Mouse (Mus musculus) lung, adult 2 months (tissue): ENCODE data around the gene Tmem38b. TPM values are rescaled to one million over a fixed set of nuclear protein-coding genes. Genes with fewer than 3 reads are reported as not detected.

Experiments
- DNase-seq: peaks from one replicate; pipeline ENCODE4 v3.0.0; 2022
- H3K4me1 ChIP-seq: fragments of 200-500 bp; 2 replicates; pipeline ENCODE4 v1.6.1; 2011; ENCODE audit warnings: low read length; ENCODE audit not compliant: control insufficient read depth, insufficient read depth
- H3K4me3 ChIP-seq: fragments of 200-500 bp; replicated peaks from 2 replicates; pipeline ENCODE3; 2011; ENCODE audit warnings: low read depth, mild to moderate bottlenecking, control low read depth, low read length; ENCODE audit errors: extremely low read depth
- CTCF ChIP-seq: fragments of 200-500 bp; IDR thresholded peaks from 2 replicates; pipeline ENCODE4 v1.5.1; 2011; ENCODE audit warnings: mild to moderate bottlenecking, low read length, control low read depth; ENCODE audit not compliant: insufficient read depth
- POLR2A ChIP-seq: fragments of 200-500 bp; IDR thresholded peaks from 2 replicates; pipeline ENCODE4 v1.6.1; 2011; ENCODE audit warnings: low read depth, mild to moderate bottlenecking, control low read depth, low read length, borderline replicate concordance; ENCODE audit errors: extremely low read depth
- WGBS: fragments of 180-500 bp; shearing (Covaris S2); methylation state at CpG from one replicate; pipeline ENCODE4 v1.1.7; 2018; 5-methylcytosine and 5-hydroxymethylcytosine counted together
- polyA plus RNA-seq: library from polyadenylated mRNA; depleted of rRNA; stranded (reverse); fragments of >200 nt; gene quantifications from 2 replicates; pipeline ENCODE4 v1.2.3, GENCODE M21; 2012

Gene Tmem38b
- polyA plus RNA-seq, 1 experiment = 9.7 TPM

DNA sequence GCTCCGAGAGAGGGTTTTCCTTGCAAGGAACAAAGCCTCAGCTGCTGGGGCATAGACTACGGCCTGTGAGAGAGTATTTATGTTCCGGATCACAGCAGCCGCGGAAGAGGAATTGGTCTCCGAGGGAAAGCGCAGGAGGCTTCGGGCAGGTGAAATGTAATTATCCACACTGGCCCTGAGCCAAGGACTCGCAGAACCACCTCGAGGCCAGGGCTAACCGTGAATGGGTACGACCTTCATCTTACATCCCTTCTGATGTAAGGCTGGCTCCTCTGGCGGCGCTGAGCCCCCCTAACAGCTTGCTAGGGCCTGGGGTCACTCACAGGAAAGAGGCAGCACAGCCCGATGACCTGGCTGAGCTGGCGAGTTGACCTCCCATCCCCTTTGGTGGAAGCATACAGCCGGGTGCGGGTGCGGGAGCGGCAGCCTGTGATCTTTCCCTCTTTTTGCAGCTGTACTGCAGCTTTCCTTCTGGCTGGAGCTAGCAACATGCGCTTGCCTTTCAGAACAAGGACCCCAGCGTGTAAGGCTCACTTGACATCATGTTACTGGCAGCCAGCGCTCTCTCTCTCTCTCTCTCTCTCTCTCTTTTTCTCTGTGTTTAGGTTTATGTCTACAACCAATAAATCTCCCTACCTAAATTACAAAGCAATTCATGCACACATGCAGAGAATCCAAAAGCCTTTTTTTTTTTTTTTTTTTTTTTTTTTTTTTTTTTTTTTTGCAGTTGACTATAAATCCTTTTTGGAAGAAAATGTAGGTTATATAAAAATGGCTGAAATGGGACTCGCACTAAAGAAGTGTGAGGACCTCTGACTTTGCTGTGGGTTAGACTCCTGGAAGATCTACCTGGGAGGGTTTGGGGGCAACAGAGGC, 52.9 kb downstream of the Tmem38b start:
- Histone ChIP-seq H3K4me3 (no peak overlapping the region), H3K4me1 (no peaks in the 10 kb centered on the region; the same call in 1 of the 2 replicates)
- no peak for DNase-seq
- WGBS = 32% methylated on average over 24 of the region's 24 CpGs
- TF ChIP-seq POLR2A (no peak), CTCF (no peak)

DNA sequence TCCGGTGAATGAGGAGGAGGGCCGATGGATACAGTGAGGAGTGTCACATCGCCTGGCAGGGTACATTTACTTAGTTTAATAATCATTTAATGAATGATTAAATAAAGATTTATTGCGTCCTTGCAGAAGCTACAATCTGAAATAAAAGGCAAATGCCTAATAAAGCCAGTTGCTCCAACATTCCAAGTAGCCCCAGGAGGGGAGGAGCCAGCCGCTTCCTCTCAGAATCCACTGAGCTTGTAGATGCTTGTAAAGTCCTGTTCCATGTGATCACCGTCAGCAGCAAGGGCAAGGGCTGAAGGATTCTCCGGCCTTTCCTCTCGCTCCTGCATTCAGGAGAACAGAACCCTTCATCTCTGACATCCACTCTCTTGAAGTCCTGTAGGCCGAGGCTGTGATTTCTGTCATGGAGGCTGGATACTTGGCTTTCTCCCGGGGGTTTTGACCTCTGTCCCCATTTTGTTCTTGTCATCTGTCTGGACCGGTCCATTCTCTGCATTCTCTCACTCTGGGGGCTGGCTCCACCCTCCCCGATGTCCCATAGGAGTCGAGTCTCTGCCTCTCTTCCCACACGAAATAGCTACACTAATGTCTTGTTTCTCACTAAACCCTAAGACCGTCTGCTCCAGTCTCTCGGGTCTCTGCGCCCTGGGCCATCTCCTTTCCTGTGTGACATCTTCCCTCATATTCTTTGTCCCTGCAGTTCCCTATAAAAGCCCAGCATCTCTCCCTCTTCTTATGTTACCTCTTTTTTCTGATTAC, 57.3 kb downstream of the Tmem38b start:
- TF ChIP-seq POLR2A (no peak), CTCF (no peak)
- 70% methylated on average over 17 of the region's 17 CpGs for WGBS
- DNase-seq = no peak
- H3K4me3 ChIP-seq = no peak overlapping the region
- no peaks in the 10 kb centered on the region; the same call in 1 of the 2 replicates for H3K4me1 ChIP-seq

DNA sequence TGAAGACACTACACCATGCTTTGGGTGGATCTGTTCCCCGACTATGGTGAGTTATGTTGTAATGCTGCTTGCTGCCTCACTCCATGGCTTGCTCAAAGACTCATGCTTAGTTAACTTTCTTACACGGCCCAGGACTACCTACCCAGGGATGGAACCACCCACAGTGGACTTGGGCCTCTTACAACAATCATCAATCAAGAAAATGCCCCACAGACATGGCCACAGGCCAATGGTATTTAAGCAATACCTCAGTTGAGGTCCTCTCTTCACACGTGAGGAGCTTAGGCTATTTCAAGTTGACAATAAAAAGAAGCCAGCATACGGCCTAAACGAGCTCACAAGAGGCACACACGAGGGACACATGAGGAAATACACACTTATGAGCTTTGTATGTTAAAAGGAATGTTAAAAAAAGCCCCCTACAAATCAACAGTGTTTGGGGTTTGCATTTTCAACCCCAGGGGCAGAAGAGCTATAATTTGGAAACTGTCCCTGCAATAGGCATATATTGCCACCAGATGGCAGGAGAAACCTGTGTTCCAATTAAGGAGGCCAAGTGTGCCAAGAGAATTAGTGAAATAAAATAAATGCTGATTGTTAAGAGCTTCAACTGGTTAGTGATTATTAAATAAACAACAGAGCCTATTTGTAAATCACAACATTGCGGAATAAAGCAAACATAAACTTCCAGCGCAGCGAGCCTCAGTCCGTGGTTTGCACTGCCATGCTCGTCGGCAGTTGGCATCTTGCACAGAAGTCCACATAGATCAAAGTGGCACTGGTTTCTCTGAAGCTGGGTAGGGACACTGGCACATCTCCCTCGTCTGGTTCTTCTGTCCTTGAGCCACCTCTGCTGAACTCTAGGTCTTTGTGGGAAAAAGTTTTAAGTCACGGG, 58.8 kb downstream of the Tmem38b start:
- no peak for DNase-seq
- H3K4me3 ChIP-seq = no peak overlapping the region
- H3K4me1 ChIP-seq = no peaks in the 10 kb centered on the region; the same call in 1 of the 2 replicates
- WGBS = 57% methylated on average over 14 of the region's 14 CpGs
- no peak for TF ChIP-seq POLR2A
- peak; percentile 5; the same call in 1 of the 2 replicates for TF ChIP-seq CTCF

DNA sequence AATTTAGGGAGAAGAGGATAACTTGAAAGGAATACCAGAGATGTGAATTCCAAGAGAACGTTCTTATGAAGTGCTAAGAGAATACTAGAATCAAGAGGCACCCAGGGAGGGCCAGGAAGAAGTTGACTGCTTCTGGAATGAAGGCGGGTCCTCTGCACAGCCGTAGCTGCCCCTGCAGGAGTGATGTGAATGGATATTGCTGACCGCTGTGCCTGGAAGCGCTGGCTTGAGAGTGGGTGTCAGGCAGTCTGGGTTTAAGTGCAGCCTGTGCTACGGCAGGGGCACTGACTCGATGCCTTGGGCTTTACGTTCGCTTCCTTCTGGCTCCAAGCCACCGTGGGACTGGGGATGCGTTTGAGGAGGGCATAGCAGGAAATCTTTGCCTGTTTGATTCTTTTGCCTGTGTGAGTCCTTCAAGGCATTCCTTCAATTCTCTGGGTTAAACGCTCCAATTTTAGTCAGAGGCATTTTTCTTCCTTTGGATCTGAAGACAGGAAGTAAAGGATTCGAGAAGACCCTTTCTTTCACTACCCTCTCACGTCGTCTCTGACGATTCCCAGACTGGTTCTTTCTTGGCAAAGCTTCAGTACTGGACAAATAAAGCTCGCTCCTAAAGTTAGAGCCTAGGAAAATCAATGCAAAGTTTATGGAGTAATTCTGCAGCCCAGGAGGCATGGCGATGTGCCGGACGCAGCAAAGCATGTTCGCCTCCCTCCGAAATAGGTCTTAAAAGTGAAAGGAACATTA, 60.7 kb downstream of the Tmem38b start:
- DNase-seq = no peak
- Histone ChIP-seq H3K4me1 (no peaks in the 10 kb centered on the region; the same call in 1 of the 2 replicates), H3K4me3 (no peak overlapping the region)
- no peak for TF ChIP-seq CTCF
- no peak for TF ChIP-seq POLR2A
- WGBS = 31% methylated on average over 22 of the region's 22 CpGs

DNA sequence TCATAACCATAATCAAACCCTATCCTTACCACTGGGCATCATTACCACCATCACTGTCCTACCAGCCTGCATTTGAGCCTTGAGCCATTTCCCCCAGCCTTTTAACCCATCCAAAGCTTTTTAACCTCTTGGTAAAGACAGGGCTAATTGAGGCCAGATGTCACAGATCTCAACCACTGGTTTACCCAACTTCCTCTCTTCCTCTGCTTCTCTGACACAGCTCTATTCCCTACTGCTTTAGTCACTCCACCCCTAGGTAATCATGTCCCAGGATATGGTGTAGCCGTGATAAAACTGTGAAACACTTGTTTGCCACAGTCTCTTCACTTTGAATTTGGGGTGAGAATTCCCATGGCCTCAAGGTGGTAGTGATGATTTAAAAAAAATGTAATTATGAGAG, 69.5 kb downstream of the Tmem38b start:
- no peak for DNase-seq
- TF ChIP-seq CTCF (no peak), POLR2A (no peak)
- Histone ChIP-seq H3K4me3 (no peak overlapping the region), H3K4me1 (no peaks in the 10 kb centered on the region)
- WGBS = 67% methylated on average over 1 of the region's 1 CpGs

DNA sequence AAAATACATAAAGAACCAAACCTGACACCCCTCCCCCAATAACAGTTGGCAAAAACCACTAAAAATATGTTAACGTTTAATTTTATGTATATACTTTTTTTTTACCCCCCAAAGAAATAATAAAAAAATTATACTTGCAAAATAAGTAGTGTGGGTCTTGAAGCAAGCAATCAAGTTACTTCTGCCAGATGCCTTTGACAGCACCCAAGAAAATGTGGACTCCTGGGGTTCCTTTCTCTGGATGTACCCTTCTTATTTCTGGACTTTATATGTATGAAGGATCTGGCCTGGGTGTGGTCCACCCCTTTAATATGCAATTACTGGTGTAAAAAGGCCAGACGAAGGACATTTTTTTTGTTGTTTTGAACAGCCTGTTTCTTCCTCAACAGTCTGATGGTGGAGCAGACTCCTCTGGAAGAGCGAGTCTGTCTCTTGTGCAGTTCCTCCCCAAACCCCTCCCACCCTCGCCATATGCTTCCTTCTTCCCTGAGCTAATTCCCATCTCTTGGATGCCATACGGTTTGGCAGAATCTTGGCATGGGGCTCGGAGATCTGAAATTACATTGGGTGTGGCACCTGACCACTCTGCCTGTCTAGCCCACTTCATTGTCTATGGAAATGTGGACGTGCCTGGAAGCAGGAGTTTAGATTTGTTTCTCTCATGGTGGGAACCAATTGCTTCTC, 70.4 kb downstream of the Tmem38b start:
- H3K4me1 ChIP-seq = no peaks in the 10 kb centered on the region
- TF ChIP-seq POLR2A = no peak
- TF ChIP-seq CTCF = no peak
- no peak for DNase-seq
- WGBS = 69% methylated on average over 7 of the region's 7 CpGs
- no peak overlapping the region for H3K4me3 ChIP-seq

DNA sequence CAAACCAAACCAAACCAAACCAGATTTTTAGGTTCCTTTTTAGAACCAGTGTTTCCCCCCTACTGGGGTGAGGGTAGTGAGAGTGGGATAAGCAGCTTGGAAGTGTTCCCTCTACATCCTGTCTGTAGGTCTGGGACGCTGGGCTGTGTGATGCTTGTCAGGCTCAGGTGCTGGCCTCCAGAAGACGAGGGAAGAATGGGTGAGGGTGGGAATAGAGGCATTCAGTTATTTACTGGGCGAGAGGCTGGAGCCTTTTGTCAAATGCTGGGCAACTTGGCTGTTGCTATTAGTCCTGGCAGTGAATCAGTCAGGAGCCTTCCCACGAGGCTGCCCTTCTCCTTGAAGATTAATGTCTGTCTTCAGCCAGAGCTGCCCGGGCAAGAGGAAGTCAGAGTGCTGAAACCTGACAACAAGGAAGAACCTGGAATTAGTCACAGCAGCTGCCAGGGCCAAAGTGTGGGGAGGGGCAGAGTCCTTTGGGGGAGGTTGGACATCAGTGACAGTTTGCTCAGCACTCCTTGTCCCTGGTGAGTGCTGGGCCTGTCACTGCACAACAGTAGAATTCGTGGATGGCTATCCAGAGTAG, 74.6 kb downstream of the Tmem38b start:
- no peak for DNase-seq
- no peak overlapping the region for H3K4me3 ChIP-seq
- no peak for TF ChIP-seq CTCF
- TF ChIP-seq POLR2A = no peak
- no peaks in the 10 kb centered on the region for H3K4me1 ChIP-seq
- 27% methylated on average over 6 of the region's 6 CpGs for WGBS

DNA sequence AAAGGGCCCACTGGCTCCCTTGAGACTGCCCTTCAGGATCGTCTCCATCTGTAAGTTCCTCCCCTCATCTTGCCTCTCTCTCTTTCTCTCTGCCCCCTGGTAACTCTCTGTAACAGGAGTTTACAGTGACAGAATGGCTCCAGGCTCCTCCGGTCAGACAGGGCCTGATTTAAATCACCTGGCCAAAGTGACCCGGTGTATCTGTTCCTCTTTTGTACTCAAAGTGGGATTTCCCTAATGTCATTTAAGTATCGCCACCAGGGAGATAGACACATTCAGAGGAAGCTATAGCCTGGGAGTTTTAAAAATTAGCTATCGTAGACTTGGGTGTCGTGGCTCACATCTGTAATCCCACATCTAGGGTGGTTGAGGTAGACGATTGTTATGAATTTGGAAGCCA, 78.5 kb downstream of the Tmem38b start:
- H3K4me3 ChIP-seq = no peak overlapping the region
- DNase-seq = no peak
- TF ChIP-seq CTCF = no peak
- TF ChIP-seq POLR2A = no peak
- H3K4me1 ChIP-seq = no peaks in the 10 kb centered on the region
- WGBS = 86% methylated on average over 7 of the region's 7 CpGs

DNA sequence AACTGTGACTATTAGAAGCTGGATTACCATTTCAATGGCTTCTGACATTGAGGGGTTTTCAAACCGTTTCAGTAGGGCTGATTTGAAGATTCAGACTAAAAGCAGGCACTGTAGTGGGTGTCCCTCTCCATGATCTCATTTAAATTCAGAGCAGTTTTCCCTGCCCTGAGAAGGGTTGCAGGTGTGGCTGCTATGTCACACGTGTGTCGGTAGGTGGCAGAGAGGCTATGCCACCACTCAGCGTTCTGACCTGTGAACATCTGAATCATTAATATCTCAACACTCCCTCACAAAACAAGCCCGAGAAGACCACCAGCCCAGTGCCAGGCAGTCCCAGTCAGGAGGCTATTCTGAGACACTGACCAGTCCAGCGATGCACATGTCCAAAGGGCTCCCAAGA, 79.7 kb downstream of the Tmem38b start:
- Histone ChIP-seq H3K4me1 (no peaks in the 10 kb centered on the region), H3K4me3 (no peak overlapping the region)
- no peak for TF ChIP-seq POLR2A
- peak; percentile 51 for TF ChIP-seq CTCF
- no peak for DNase-seq
- WGBS = 37% methylated on average over 6 of the region's 6 CpGs
